Mouse (Mus musculus): ENCODE measurements around the gene Sema4d. TPM values are rescaled to one million over a fixed set of nuclear protein-coding genes. Genes with fewer than 3 reads are reported as not detected.

Gene Sema4d
- polyA plus RNA-seq, 1 experiment, result 24.6 TPM

DNA sequence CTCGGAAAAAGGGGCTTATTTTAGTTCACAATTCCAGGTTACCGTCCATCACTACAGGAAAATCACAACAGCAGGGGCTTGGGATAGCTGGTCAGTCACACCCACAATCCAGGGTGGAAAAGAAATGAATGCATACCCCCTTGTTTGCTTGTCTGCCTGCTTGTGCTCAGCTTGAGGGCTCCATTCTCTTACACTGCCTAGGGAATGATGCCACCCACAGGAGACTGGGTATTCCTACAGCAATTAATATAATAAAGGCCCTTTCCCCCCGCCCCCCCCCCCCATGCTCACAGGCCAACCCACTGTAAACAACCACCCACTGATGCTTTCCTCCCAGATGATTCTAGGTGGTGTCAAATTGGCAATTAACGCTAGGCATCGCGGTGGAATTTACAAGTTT, 38.9 kb upstream of the Sema4d start:
- H3K4me1 ChIP-seq (ENCODE audit: control insufficient read depth, insufficient read depth, low read length), result peaks cover 1% of the 10 kb centered on the region
- H3K27me3 ChIP-seq (ENCODE audit: control insufficient read depth, insufficient read depth, low read length, poor library complexity, severe bottlenecking), result no peaks in the 10 kb centered on the region
- H3K36me3 ChIP-seq (ENCODE audit: control insufficient read depth, insufficient read depth, low read length, poor library complexity, severe bottlenecking), result no peaks in the 10 kb centered on the region
- no peak for TF ChIP-seq POLR2A (IDR thresholded peaks at IDR 0.05; ENCODE audit: insufficient read depth, low read length)
- peak; percentile 0 for TF ChIP-seq CTCF (IDR thresholded peaks at IDR 0.05; ENCODE audit: low read depth, low read length)
- no peak overlapping the region for H3K9ac ChIP-seq (ENCODE audit: low read depth, poor library complexity, severe bottlenecking)
- H3K9me3 ChIP-seq (replicated peaks; ENCODE audit: control insufficient read depth, insufficient read depth, low read length, poor library complexity, severe bottlenecking), result no peaks in the 10 kb centered on the region
- H3K4me3 ChIP-seq (ENCODE audit: low read depth, low read length), result no peak overlapping the region
- H3K27ac ChIP-seq (ENCODE audit: insufficient read depth, low read length), result no peak overlapping the region

DNA sequence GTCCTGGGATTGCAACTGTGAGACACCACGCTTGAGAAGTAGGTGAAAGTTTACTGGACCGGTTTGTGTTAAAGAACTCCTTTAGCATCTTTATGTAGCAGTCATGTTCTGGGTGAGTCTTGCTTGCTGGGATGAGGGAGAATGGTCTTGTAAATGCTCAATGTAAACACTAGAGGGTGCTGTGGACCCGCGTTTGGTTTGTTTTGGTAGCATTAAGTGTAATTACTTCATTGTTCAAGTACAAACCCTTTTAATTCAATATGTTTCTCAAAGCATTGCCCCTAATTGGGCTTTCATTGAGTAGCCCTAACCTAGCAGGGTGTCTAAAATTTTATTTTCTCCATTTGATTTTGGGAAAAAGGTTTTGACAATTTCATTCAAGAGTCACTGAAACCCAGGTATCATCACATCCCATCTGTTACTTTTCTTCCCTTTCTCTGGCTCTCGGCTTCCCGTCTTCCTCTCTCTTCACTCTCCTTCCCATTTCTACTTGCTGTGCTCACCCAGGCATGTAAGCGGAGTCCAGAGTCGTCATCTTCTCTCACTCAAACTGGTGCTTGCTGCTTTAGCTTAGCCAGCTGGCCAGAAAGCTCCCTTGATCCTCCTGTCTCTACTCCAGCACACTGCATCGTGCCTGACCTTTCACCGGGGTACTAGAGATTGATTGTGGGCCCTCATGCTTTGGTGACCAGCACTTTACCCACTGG, 37.4 kb upstream of the Sema4d start:
- Histone ChIP-seq H3K4me3 (ENCODE audit: low read depth, low read length) (no peak overlapping the region), H3K9me3 (replicated peaks; ENCODE audit: control insufficient read depth, insufficient read depth, low read length, poor library complexity, severe bottlenecking) (no peaks in the 10 kb centered on the region), H3K27ac (ENCODE audit: insufficient read depth, low read length) (no peak overlapping the region), H3K36me3 (ENCODE audit: control insufficient read depth, insufficient read depth, low read length, poor library complexity, severe bottlenecking) (no peaks in the 10 kb centered on the region), H3K9ac (ENCODE audit: low read depth, poor library complexity, severe bottlenecking) (no peak overlapping the region), H3K4me1 (ENCODE audit: control insufficient read depth, insufficient read depth, low read length) (peaks cover 3% of the 10 kb centered on the region), H3K27me3 (ENCODE audit: control insufficient read depth, insufficient read depth, low read length, poor library complexity, severe bottlenecking) (no peaks in the 10 kb centered on the region)
- TF ChIP-seq CTCF (IDR thresholded peaks at IDR 0.05; ENCODE audit: low read depth, low read length), result peak; percentile 26
- TF ChIP-seq EP300 (IDR thresholded peaks at IDR 0.05; ENCODE audit: insufficient read depth, low read depth, low read length), result no peak

DNA sequence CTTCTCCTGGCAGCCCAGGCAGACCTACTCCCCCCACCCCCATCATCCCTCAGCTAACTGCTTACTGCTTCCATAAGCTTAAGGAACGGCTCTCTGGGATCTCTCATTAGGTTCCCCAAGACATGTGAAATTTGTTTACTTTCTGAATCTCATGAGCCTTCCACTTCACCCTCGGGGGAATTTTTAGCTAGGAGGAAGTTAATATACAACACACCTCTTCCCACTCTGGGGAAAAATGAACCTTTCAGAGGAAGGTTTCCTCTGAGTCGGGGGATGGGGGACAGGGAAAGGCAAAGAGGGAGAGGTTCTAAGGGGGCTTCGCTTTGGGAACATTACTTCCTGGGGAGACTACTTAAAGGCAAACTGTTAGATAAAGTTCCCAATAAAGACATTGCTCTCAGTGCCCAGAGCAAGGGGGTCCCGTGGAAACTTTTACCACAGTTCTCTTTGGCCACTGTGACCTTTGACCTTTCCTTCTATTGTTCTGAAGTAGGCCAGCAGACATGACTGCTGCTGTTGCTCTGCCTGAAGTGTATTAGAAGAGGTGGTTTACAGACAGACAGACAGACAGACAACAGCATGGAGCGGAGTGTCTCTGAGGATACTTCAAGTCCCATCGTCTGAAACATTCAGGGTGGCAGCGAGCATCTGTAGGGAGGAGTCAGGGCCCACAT, 30.4 kb upstream of the Sema4d start:
- Histone ChIP-seq H3K27me3 (ENCODE audit: control insufficient read depth, insufficient read depth, low read length, poor library complexity, severe bottlenecking) (no peaks in the 10 kb centered on the region), H3K9ac (ENCODE audit: low read depth, poor library complexity, severe bottlenecking) (no peak overlapping the region), H3K27ac (ENCODE audit: insufficient read depth, low read length) (no peak overlapping the region), H3K4me1 (ENCODE audit: control insufficient read depth, insufficient read depth, low read length) (peaks cover 6% of the 10 kb centered on the region), H3K9me3 (replicated peaks; ENCODE audit: control insufficient read depth, insufficient read depth, low read length, poor library complexity, severe bottlenecking) (no peaks in the 10 kb centered on the region), H3K36me3 (ENCODE audit: control insufficient read depth, insufficient read depth, low read length, poor library complexity, severe bottlenecking) (no peaks in the 10 kb centered on the region), H3K4me3 (ENCODE audit: low read depth, low read length) (no peak overlapping the region)
- TF ChIP-seq EP300 (IDR thresholded peaks at IDR 0.05; ENCODE audit: insufficient read depth, low read depth, low read length), result no peak
- TF ChIP-seq POLR2A (IDR thresholded peaks at IDR 0.05; ENCODE audit: insufficient read depth, low read length), result no peak
- TF ChIP-seq CTCF (IDR thresholded peaks at IDR 0.05; ENCODE audit: low read depth, low read length), result no peak

DNA sequence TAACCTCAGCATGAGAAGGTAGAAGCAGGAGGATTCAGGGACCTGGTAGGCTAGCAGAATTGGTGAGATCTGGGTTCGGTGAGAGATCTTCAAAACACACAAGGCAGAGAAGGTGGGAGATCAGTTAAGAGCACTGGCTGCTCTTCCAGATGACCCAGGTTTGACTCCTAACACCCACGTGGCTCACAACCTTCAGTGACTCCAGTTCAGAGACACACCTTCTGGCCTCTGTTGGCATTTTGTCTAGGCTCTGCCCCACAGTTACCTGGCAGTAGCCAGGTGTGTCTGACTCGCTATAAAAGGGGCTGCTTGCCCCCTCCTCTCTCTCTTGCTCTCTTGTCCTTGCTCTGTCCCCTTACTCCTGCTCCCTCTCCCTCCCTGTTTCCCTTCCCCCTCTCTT, 28.4 kb upstream of the Sema4d start:
- Histone ChIP-seq H3K27me3 (ENCODE audit: control insufficient read depth, insufficient read depth, low read length, poor library complexity, severe bottlenecking) (no peaks in the 10 kb centered on the region), H3K36me3 (ENCODE audit: control insufficient read depth, insufficient read depth, low read length, poor library complexity, severe bottlenecking) (no peaks in the 10 kb centered on the region), H3K4me1 (ENCODE audit: control insufficient read depth, insufficient read depth, low read length) (peaks cover 4% of the 10 kb centered on the region), H3K4me3 (ENCODE audit: low read depth, low read length) (no peak overlapping the region), H3K9me3 (replicated peaks; ENCODE audit: control insufficient read depth, insufficient read depth, low read length, poor library complexity, severe bottlenecking) (no peaks in the 10 kb centered on the region), H3K27ac (ENCODE audit: insufficient read depth, low read length) (no peak overlapping the region), H3K9ac (ENCODE audit: low read depth, poor library complexity, severe bottlenecking) (no peak overlapping the region)
- TF ChIP-seq CTCF (IDR thresholded peaks at IDR 0.05; ENCODE audit: low read depth, low read length) (no peak), POLR2A (IDR thresholded peaks at IDR 0.05; ENCODE audit: insufficient read depth, low read length) (no peak), EP300 (IDR thresholded peaks at IDR 0.05; ENCODE audit: insufficient read depth, low read depth, low read length) (no peak)

GRCm38 (mm10) chr13:51819351-51819750, 25.8 kb upstream of the Sema4d start:
- H3K4me3 ChIP-seq (ENCODE audit: low read depth, low read length), result no peak overlapping the region
- H3K27me3 ChIP-seq (ENCODE audit: control insufficient read depth, insufficient read depth, low read length, poor library complexity, severe bottlenecking), result no peaks in the 10 kb centered on the region
- no peak overlapping the region for H3K9ac ChIP-seq (ENCODE audit: low read depth, poor library complexity, severe bottlenecking)
- peaks cover 2% of the 10 kb centered on the region for H3K4me1 ChIP-seq (ENCODE audit: control insufficient read depth, insufficient read depth, low read length)
- no peaks in the 10 kb centered on the region for H3K36me3 ChIP-seq (ENCODE audit: control insufficient read depth, insufficient read depth, low read length, poor library complexity, severe bottlenecking)
- no peaks in the 10 kb centered on the region for H3K9me3 ChIP-seq (replicated peaks; ENCODE audit: control insufficient read depth, insufficient read depth, low read length, poor library complexity, severe bottlenecking)
- no peak overlapping the region for H3K27ac ChIP-seq (ENCODE audit: insufficient read depth, low read length)
- TF ChIP-seq CTCF (IDR thresholded peaks at IDR 0.05; ENCODE audit: low read depth, low read length), result no peak
- no peak for TF ChIP-seq EP300 (IDR thresholded peaks at IDR 0.05; ENCODE audit: insufficient read depth, low read depth, low read length)
- no peak for TF ChIP-seq POLR2A (IDR thresholded peaks at IDR 0.05; ENCODE audit: insufficient read depth, low read length)

GRCm38 (mm10) chr13:51818944-51819326, 25.4 kb upstream of the Sema4d start:
- Histone ChIP-seq H3K36me3 (ENCODE audit: control insufficient read depth, insufficient read depth, low read length, poor library complexity, severe bottlenecking) (no peaks in the 10 kb centered on the region), H3K9ac (ENCODE audit: low read depth, poor library complexity, severe bottlenecking) (no peak overlapping the region), H3K4me1 (ENCODE audit: control insufficient read depth, insufficient read depth, low read length) (no peaks in the 10 kb centered on the region), H3K27me3 (ENCODE audit: control insufficient read depth, insufficient read depth, low read length, poor library complexity, severe bottlenecking) (no peaks in the 10 kb centered on the region), H3K4me3 (ENCODE audit: low read depth, low read length) (no peak overlapping the region), H3K27ac (ENCODE audit: insufficient read depth, low read length) (no peak overlapping the region), H3K9me3 (replicated peaks; ENCODE audit: control insufficient read depth, insufficient read depth, low read length, poor library complexity, severe bottlenecking) (no peaks in the 10 kb centered on the region)
- TF ChIP-seq EP300 (IDR thresholded peaks at IDR 0.05; ENCODE audit: insufficient read depth, low read depth, low read length) (no peak), CTCF (IDR thresholded peaks at IDR 0.05; ENCODE audit: low read depth, low read length) (no peak), POLR2A (IDR thresholded peaks at IDR 0.05; ENCODE audit: insufficient read depth, low read length) (no peak)
